Mouse (Mus musculus): ENCODE results near the gene Klhl36. TPM values are rescaled to one million over a fixed set of nuclear protein-coding genes. Genes with fewer than 3 reads are reported as not detected.
A peak's percentile ranks its signal among the peaks of the same experiment; 100 is the strongest.

The Klhl36 gene
- polyA plus RNA-seq, 1 experiment from 2014 or later, result 9.2 TPM

GRCm38 (mm10) chr8:119881301-119881700 is 19.2 kb downstream of the Klhl36 start:
- H3K27ac ChIP-seq (ENCODE audit: low read depth, low read length), result no peak overlapping the region
- no peak overlapping the region for H3K9ac ChIP-seq (ENCODE audit: low read depth, low read length)
- no peaks in the 10 kb centered on the region for H3K9me3 ChIP-seq (ENCODE audit: control insufficient read depth, low read length)
- DNase-seq (ENCODE audit: low spot score), result no peak
- H3K36me3 ChIP-seq (ENCODE audit: control insufficient read depth, insufficient read depth, low read length), result no peaks in the 10 kb centered on the region
- no peak for ATAC-seq (ENCODE audit: low FRiP score)
- WGBS, result 79% methylated on average over 6 of the region's 6 CpGs
- no peaks in the 10 kb centered on the region for H3K4me1 ChIP-seq (replicated peaks; ENCODE audit: control insufficient read depth, insufficient read depth, low read length)
- H3K4me3 ChIP-seq (ENCODE audit: low read depth, low read length), result no peak overlapping the region
- H3K4me2 ChIP-seq (replicated peaks; ENCODE audit: low read depth, low read length), result no peak overlapping the region
- H3K27me3 ChIP-seq (ENCODE audit: control insufficient read depth, insufficient read depth, low read length), result no peaks in the 10 kb centered on the region

DNA sequence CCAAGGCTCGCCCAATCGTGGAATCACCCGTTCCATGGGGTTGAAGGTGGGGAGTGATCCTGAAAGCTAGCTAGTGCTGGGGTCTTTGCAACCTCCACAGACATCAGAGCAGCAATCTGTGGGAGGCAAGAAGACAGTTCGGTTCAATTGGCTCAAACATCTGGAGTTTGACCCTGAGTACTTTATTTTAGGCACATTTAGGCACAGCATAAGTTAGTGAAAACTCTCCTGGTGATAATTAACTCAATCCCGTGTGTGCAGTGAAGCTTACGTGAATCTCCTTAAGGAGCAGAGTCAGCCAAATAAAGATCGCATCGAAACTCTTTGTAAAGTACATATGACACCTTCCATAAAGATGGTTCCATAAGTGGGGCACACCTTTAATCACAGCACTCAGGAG is 19.9 kb downstream of the Klhl36 start:
- WGBS, result 73% methylated on average over 8 of the region's 8 CpGs

GRCm38 (mm10) chr8:119883281-119883680 is 21.2 kb downstream of the Klhl36 start:
- Histone ChIP-seq H3K4me1 (replicated peaks; ENCODE audit: control insufficient read depth, insufficient read depth, low read length) (no peaks in the 10 kb centered on the region), H3K4me2 (replicated peaks; ENCODE audit: low read depth, low read length) (no peak overlapping the region), H3K9ac (ENCODE audit: low read depth, low read length) (no peak overlapping the region), H3K9me3 (ENCODE audit: control insufficient read depth, low read length) (no peaks in the 10 kb centered on the region), H3K27ac (ENCODE audit: low read depth, low read length) (no peak overlapping the region), H3K27me3 (ENCODE audit: control insufficient read depth, insufficient read depth, low read length) (no peaks in the 10 kb centered on the region), H3K36me3 (ENCODE audit: control insufficient read depth, insufficient read depth, low read length) (no peaks in the 10 kb centered on the region), H3K4me3 (ENCODE audit: low read depth, low read length) (no peak overlapping the region)
- WGBS, result 90% methylated on average over 7 of the region's 7 CpGs
- ATAC-seq (ENCODE audit: low FRiP score) (no peak), DNase-seq (ENCODE audit: low spot score) (no peak)

More for the DNA sequence above, 19.9 kb downstream of the Klhl36 start:
- ATAC-seq (ENCODE audit: low FRiP score), result no peak
- H3K27me3 ChIP-seq (ENCODE audit: control insufficient read depth, insufficient read depth, low read length), result no peaks in the 10 kb centered on the region
- no peak overlapping the region for H3K9ac ChIP-seq (ENCODE audit: low read depth, low read length)
- no peaks in the 10 kb centered on the region for H3K9me3 ChIP-seq (ENCODE audit: control insufficient read depth, low read length)
- no peak overlapping the region for H3K4me2 ChIP-seq (replicated peaks; ENCODE audit: low read depth, low read length)
- no peaks in the 10 kb centered on the region for H3K36me3 ChIP-seq (ENCODE audit: control insufficient read depth, insufficient read depth, low read length)
- H3K4me1 ChIP-seq (replicated peaks; ENCODE audit: control insufficient read depth, insufficient read depth, low read length), result no peaks in the 10 kb centered on the region
- no peak for DNase-seq (ENCODE audit: low spot score)
- no peak overlapping the region for H3K27ac ChIP-seq (ENCODE audit: low read depth, low read length)
- no peak overlapping the region for H3K4me3 ChIP-seq (ENCODE audit: low read depth, low read length)

DNA sequence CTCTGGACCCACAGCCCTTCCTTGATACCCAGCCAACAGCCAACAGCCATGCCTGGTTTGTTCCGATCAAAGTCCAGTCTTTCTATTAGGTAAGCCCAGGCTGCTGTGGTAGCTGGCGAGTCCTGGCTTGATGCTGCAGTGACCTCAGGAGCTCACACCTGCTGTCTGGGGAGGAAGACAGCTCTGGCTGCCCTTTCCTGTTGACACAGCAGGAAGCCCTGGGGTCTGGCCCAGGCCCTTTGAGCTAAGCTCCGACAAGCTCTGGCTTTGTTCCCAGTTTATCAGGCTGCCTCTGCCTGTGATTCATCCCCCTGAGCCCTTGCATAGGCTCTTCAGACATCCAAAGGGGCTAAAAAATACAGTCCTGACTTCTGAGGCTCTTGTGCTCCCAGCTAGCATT is 23.5 kb downstream of the Klhl36 start:
- Histone ChIP-seq H3K9me3 (ENCODE audit: control insufficient read depth, low read length) (no peaks in the 10 kb centered on the region), H3K27ac (ENCODE audit: low read depth, low read length) (no peak overlapping the region), H3K9ac (ENCODE audit: low read depth, low read length) (no peak overlapping the region), H3K4me3 (ENCODE audit: low read depth, low read length) (no peak overlapping the region), H3K27me3 (ENCODE audit: control insufficient read depth, insufficient read depth, low read length) (no peaks in the 10 kb centered on the region), H3K4me2 (replicated peaks; ENCODE audit: low read depth, low read length) (no peak overlapping the region), H3K4me1 (replicated peaks; ENCODE audit: control insufficient read depth, insufficient read depth, low read length) (no peaks in the 10 kb centered on the region), H3K36me3 (ENCODE audit: control insufficient read depth, insufficient read depth, low read length) (no peaks in the 10 kb centered on the region)
- no peak for DNase-seq (ENCODE audit: low spot score)
- 33% methylated on average over 3 of the region's 3 CpGs for WGBS
- no peak for ATAC-seq (ENCODE audit: low FRiP score)

- Histone ChIP-seq H3K27me3 (ENCODE audit: control insufficient read depth, insufficient read depth, low read length) (no peaks in the 10 kb centered on the region), H3K9me3 (ENCODE audit: control insufficient read depth, low read length) (no peaks in the 10 kb centered on the region), H3K27ac (ENCODE audit: low read depth, low read length) (no peak overlapping the region), H3K4me1 (replicated peaks; ENCODE audit: control insufficient read depth, insufficient read depth, low read length) (no peaks in the 10 kb centered on the region), H3K9ac (ENCODE audit: low read depth, low read length) (no peak overlapping the region), H3K4me2 (replicated peaks; ENCODE audit: low read depth, low read length) (no peak overlapping the region), H3K36me3 (ENCODE audit: control insufficient read depth, insufficient read depth, low read length) (no peaks in the 10 kb centered on the region), H3K4me3 (ENCODE audit: low read depth, low read length) (no peak overlapping the region)
- WGBS, result 92% methylated on average over 3 of the region's 3 CpGs
- peak; percentile 61 for DNase-seq (ENCODE audit: low spot score)
- ATAC-seq (ENCODE audit: low FRiP score), result no peak
These were observed 25.1 kb downstream of the Klhl36 start for GRCm38 (mm10) chr8:119887130-119887529.

GRCm38 (mm10) chr8:119888012-119888411 is 25.9 kb downstream of the Klhl36 start:
- 63% methylated on average over 4 of the region's 4 CpGs for WGBS
- Histone ChIP-seq H3K9me3 (ENCODE audit: control insufficient read depth, low read length) (no peaks in the 10 kb centered on the region), H3K27ac (ENCODE audit: low read depth, low read length) (no peak overlapping the region), H3K36me3 (ENCODE audit: control insufficient read depth, insufficient read depth, low read length) (no peaks in the 10 kb centered on the region), H3K27me3 (ENCODE audit: control insufficient read depth, insufficient read depth, low read length) (no peaks in the 10 kb centered on the region), H3K4me2 (replicated peaks; ENCODE audit: low read depth, low read length) (no peak overlapping the region), H3K4me1 (replicated peaks; ENCODE audit: control insufficient read depth, insufficient read depth, low read length) (no peaks in the 10 kb centered on the region), H3K9ac (ENCODE audit: low read depth, low read length) (no peak overlapping the region), H3K4me3 (ENCODE audit: low read depth, low read length) (no peak overlapping the region)
- DNase-seq (ENCODE audit: low spot score) (peak; percentile 31), ATAC-seq (ENCODE audit: low FRiP score) (peak; percentile 53; the same call in 1 of the 2 replicates)

- no peaks in the 10 kb centered on the region for H3K36me3 ChIP-seq (ENCODE audit: control insufficient read depth, insufficient read depth, low read length)
- no peak overlapping the region for H3K27ac ChIP-seq (ENCODE audit: low read depth, low read length)
- H3K9ac ChIP-seq (ENCODE audit: low read depth, low read length), result no peak overlapping the region
- H3K4me1 ChIP-seq (replicated peaks; ENCODE audit: control insufficient read depth, insufficient read depth, low read length), result no peaks in the 10 kb centered on the region
- DNase-seq (ENCODE audit: low spot score) (no peak), ATAC-seq (ENCODE audit: low FRiP score) (no peak)
- H3K4me3 ChIP-seq (ENCODE audit: low read depth, low read length), result no peak overlapping the region
- H3K9me3 ChIP-seq (ENCODE audit: control insufficient read depth, low read length), result no peaks in the 10 kb centered on the region
- 68% methylated on average over 4 of the region's 4 CpGs for WGBS
- peaks cover 15% of the 10 kb centered on the region for H3K27me3 ChIP-seq (ENCODE audit: control insufficient read depth, insufficient read depth, low read length)
- no peak overlapping the region for H3K4me2 ChIP-seq (replicated peaks; ENCODE audit: low read depth, low read length)
These were observed 35.0 kb downstream of the Klhl36 start for GRCm38 (mm10) chr8:119897069-119897468.

GRCm38 (mm10) chr8:119897933-119898332 is 35.9 kb downstream of the Klhl36 start:
- Histone ChIP-seq H3K9me3 (ENCODE audit: control insufficient read depth, low read length) (no peaks in the 10 kb centered on the region), H3K27me3 (ENCODE audit: control insufficient read depth, insufficient read depth, low read length) (peaks cover 15% of the 10 kb centered on the region), H3K9ac (ENCODE audit: low read depth, low read length) (no peak overlapping the region), H3K4me2 (replicated peaks; ENCODE audit: low read depth, low read length) (no peak overlapping the region), H3K4me3 (ENCODE audit: low read depth, low read length) (no peak overlapping the region), H3K27ac (ENCODE audit: low read depth, low read length) (no peak overlapping the region), H3K4me1 (replicated peaks; ENCODE audit: control insufficient read depth, insufficient read depth, low read length) (no peaks in the 10 kb centered on the region), H3K36me3 (ENCODE audit: control insufficient read depth, insufficient read depth, low read length) (no peaks in the 10 kb centered on the region)
- no peak for DNase-seq (ENCODE audit: low spot score)
- 31% methylated on average over 13 of the region's 13 CpGs for WGBS
- no peak for ATAC-seq (ENCODE audit: low FRiP score)

- Histone ChIP-seq H3K4me3 (ENCODE audit: low read depth, low read length) (no peak overlapping the region), H3K9ac (ENCODE audit: low read depth, low read length) (no peak overlapping the region), H3K27me3 (ENCODE audit: control insufficient read depth, insufficient read depth, low read length) (peaks cover 15% of the 10 kb centered on the region), H3K9me3 (ENCODE audit: control insufficient read depth, low read length) (no peaks in the 10 kb centered on the region), H3K4me1 (replicated peaks; ENCODE audit: control insufficient read depth, insufficient read depth, low read length) (no peaks in the 10 kb centered on the region), H3K27ac (ENCODE audit: low read depth, low read length) (no peak overlapping the region), H3K36me3 (ENCODE audit: control insufficient read depth, insufficient read depth, low read length) (no peaks in the 10 kb centered on the region), H3K4me2 (replicated peaks; ENCODE audit: low read depth, low read length) (no peak overlapping the region)
- no peak for ATAC-seq (ENCODE audit: low FRiP score)
- no peak for DNase-seq (ENCODE audit: low spot score)
- WGBS, result 84% methylated on average over 3 of the region's 3 CpGs
These were observed 39.3 kb downstream of the Klhl36 start for GRCm38 (mm10) chr8:119901349-119901748.

Measured in hindbrain, embryonic 11.5 days (tissue).